Mouse (Mus musculus): ENCODE data around the gene Gkn1.

- TF ChIP-seq POLR2A (IDR thresholded peaks at IDR 0.05; ENCODE audit: low read depth, low read length) (no peak), CTCF (conservative IDR thresholded peaks at IDR 0.05 in 1 of 2, IDR thresholded peaks at IDR 0.05 in 1 of 2; ENCODE audit: low read depth in 2 of 2, low read length in 2 of 2) (no peak), ZC3H11A (IDR thresholded peaks at IDR 0.05; ENCODE audit: low read depth, low read length) (no peak), MAFK (IDR thresholded peaks at IDR 0.05; ENCODE audit: insufficient replicate concordance, low read length) (no peak), HCFC1 (IDR thresholded peaks at IDR 0.05; ENCODE audit: low read depth, low read length) (no peak), CHD2 (IDR thresholded peaks at IDR 0.05; ENCODE audit: low read length) (no peak), MAZ (IDR thresholded peaks at IDR 0.05; ENCODE audit: low read depth, low read length) (no peak), BHLHE40 (IDR thresholded peaks at IDR 0.05; ENCODE audit: low read depth, low read length) (no peak), SMC3 (IDR thresholded peaks at IDR 0.05; ENCODE audit: low read depth, low read length) (no peak), RAD21 (IDR thresholded peaks at IDR 0.05; ENCODE audit: low read depth, low read length) (no peak), ZKSCAN1 (IDR thresholded peaks at IDR 0.05; ENCODE audit: borderline replicate concordance, low read depth, low read length) (no peak)
These were observed 3.7 kb upstream of the Gkn1 start for GRCm38 (mm10) chr6:87354441-87354840.
